Mouse (Mus musculus) MEL (cell line): Measurements from ENCODE around the gene Homer2.

Experiments used
- MAX ChIP-seq: IDR thresholded peaks from 2 replicates; pipeline ENCODE4 v1.6.1; 2011; ENCODE audit warnings: low read length, improper control_type of control experiment
- MAZ ChIP-seq: IDR thresholded peaks from 2 replicates; pipeline ENCODE4 v1.6.1; 2012; ENCODE audit warnings: low read depth, mild to moderate bottlenecking, inconsistent platforms, low read length, improper control_type of control experiment
- POLR2A ChIP-seq, 2 experiments: IDR thresholded peaks; 2 replicates each; pipeline ENCODE4 v1.6.1; 2011 to 2012; ENCODE audit warnings: low read length in 2 of 2, mild to moderate bottlenecking in 2 of 2, control low read depth in 1 of 2, improper control_type of control experiment in 1 of 2, low read depth in 1 of 2, moderate library complexity in 1 of 2; ENCODE audit not compliant: control insufficient read depth in 1 of 2, insufficient read depth in 1 of 2, poor library complexity in 1 of 2
- POLR2AphosphoS5 ChIP-seq: IDR thresholded peaks from 2 replicates; pipeline ENCODE4 v1.6.1; 2012; ENCODE audit warnings: low read depth, borderline replicate concordance, mild to moderate bottlenecking, inconsistent platforms, low read length, moderate library complexity, mixed read lengths
- USF1 ChIP-seq: IDR thresholded peaks from 2 replicates; pipeline ENCODE4 v1.6.1; 2014; ENCODE audit warnings: low read depth, mild to moderate bottlenecking, inconsistent platforms, low read length, improper control_type of control experiment, moderate library complexity
- USF2 ChIP-seq, 2 experiments: IDR thresholded peaks; 2 replicates each; pipeline ENCODE4 v1.6.1; 2011 to 2012; ENCODE audit warnings: improper control_type of control experiment in 2 of 2, low read length in 2 of 2, borderline replicate concordance in 1 of 2, inconsistent platforms in 1 of 2, low read depth in 1 of 2, mild to moderate bottlenecking in 1 of 2; ENCODE audit not compliant: insufficient read depth in 1 of 2
- ZC3H11A ChIP-seq: IDR thresholded peaks from 2 replicates; pipeline ENCODE4 v1.6.1; 2012; ENCODE audit warnings: low read depth, mild to moderate bottlenecking, inconsistent platforms, low read length, improper control_type of control experiment
- ZNF384 ChIP-seq: IDR thresholded peaks from 2 replicates; pipeline ENCODE4 v1.6.1; 2012; ENCODE audit warnings: low read depth, mild to moderate bottlenecking, inconsistent platforms, low read length, improper control_type of control experiment

DNA sequence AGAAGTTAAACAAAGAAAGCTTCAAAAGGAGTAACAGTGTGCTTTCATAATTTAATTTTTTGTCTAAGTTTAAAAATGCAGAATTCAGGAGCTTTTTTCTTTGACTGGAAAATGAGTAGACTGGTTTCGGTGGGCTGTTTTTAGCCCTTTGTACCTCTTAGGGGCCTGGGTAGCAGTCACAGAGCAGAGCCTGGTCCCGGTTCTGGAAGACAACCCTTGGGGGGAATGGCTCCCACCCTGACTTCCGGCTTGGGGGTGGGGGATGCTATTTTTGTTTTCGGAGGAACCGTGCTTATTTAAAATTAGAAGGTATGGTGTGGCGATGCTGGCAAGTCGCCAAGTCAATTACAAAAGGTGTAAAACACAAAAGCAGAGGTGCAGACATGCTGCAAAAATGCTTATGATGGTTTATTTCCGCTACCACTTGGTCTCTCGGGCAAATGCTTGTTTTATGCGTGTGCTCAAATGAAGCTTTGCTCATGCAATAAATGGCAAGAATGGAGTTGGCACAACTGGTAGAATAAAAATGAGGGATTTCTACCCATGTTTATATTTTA, 34.5 kb downstream of the Homer2 start:
- TF ChIP-seq MAX (no peak), ZC3H11A (no peak), POLR2AphosphoS5 (no peak), USF1 (no peak), USF2 (IDR thresholded peaks at IDR 0.05; ENCODE audit: borderline replicate concordance in 1 of 2, insufficient read depth in 1 of 2, low read depth in 1 of 2, low read length in 2 of 2) (no peak), ZNF384 (no peak), MAZ (no peak), POLR2A (IDR thresholded peaks at IDR 0.05; ENCODE audit: control insufficient read depth in 1 of 2, insufficient read depth in 1 of 2, low read depth in 1 of 2, low read length in 2 of 2, poor library complexity in 1 of 2) (no peak)
